Mouse (Mus musculus): ENCODE results near the gene Spag17.

- no peak for TF ChIP-seq POLR2A (IDR thresholded peaks at IDR 0.05; ENCODE audit: control insufficient read depth, extremely low read depth, insufficient read depth, low read length, poor library complexity)
- no peak for TF ChIP-seq CTCF (IDR thresholded peaks at IDR 0.05; ENCODE audit: borderline replicate concordance, control insufficient read depth, extremely low read depth, insufficient read depth, low read length, poor library complexity)
Observed at GRCm38 (mm10) chr3:100189444-100189843, 304.2 kb downstream of the Spag17 start.

Data from thymus, adult 2 months (tissue).